Mouse (Mus musculus) testis, adult 2 months (tissue): ENCODE data around the gene Slc25a51. TPM values are rescaled to one million over a fixed set of nuclear protein-coding genes. Genes with fewer than 3 reads are reported as not detected.

Experiments used
- H3K27ac ChIP-seq: fragments of 200-500 bp; 2 replicates; pipeline ENCODE4 v1.5.1; 2012; ENCODE audit warnings: low read depth, low read length; ENCODE audit not compliant: control insufficient read depth, insufficient read depth
- H3K27me3 ChIP-seq: fragments of 200-500 bp; 2 replicates; pipeline ENCODE4 v1.6.1; 2012; ENCODE audit warnings: mild to moderate bottlenecking, low read length, moderate library complexity; ENCODE audit not compliant: control insufficient read depth, insufficient read depth
- H3K36me3 ChIP-seq: fragments of 200-500 bp; 2 replicates; pipeline ENCODE4 v1.6.1; 2012; ENCODE audit warnings: mild to moderate bottlenecking, low read length; ENCODE audit not compliant: control insufficient read depth, insufficient read depth
- H3K4me1 ChIP-seq: fragments of 200-500 bp; 2 replicates; pipeline ENCODE4 v1.6.1; 2012; ENCODE audit warnings: low read length; ENCODE audit not compliant: control insufficient read depth, insufficient read depth
- H3K4me3 ChIP-seq: fragments of 200-500 bp; 2 replicates; pipeline ENCODE4 v1.5.1; 2012; ENCODE audit warnings: low read depth, mild to moderate bottlenecking, low read length, moderate library complexity, mixed read lengths; ENCODE audit not compliant: control insufficient read depth
- CTCF ChIP-seq: fragments of 200-500 bp; IDR thresholded peaks from 2 replicates; pipeline ENCODE4 v1.5.1; 2012; ENCODE audit warnings: low read depth, mild to moderate bottlenecking, inconsistent platforms, low read length, moderate library complexity; ENCODE audit not compliant: control insufficient read depth, insufficient read depth, insufficient replicate concordance
- POLR2A ChIP-seq: fragments of 200-500 bp; IDR thresholded peaks from 2 replicates; pipeline ENCODE4 v1.6.1; 2012; ENCODE audit warnings: low read depth, mild to moderate bottlenecking, inconsistent platforms, low read length, moderate library complexity; ENCODE audit not compliant: control insufficient read depth
- polyA plus RNA-seq: library from polyadenylated mRNA; depleted of rRNA; stranded (reverse); fragments of >200 nt; gene quantifications from 2 replicates; pipeline ENCODE4 v1.2.3, GENCODE M21; 2012

The Slc25a51 gene
- polyA plus RNA-seq, 1 experiment, result 12.6 TPM

GRCm38 (mm10) chr4:45445235-45445634 lies 36.7 kb upstream of the Slc25a51 start:
- Histone ChIP-seq H3K27me3 (no peaks in the 10 kb centered on the region), H3K4me1 (no peaks in the 10 kb centered on the region), H3K27ac (no peak overlapping the region), H3K4me3 (no peak overlapping the region), H3K36me3 (no peaks in the 10 kb centered on the region)
- TF ChIP-seq CTCF (no peak), POLR2A (no peak)

DNA sequence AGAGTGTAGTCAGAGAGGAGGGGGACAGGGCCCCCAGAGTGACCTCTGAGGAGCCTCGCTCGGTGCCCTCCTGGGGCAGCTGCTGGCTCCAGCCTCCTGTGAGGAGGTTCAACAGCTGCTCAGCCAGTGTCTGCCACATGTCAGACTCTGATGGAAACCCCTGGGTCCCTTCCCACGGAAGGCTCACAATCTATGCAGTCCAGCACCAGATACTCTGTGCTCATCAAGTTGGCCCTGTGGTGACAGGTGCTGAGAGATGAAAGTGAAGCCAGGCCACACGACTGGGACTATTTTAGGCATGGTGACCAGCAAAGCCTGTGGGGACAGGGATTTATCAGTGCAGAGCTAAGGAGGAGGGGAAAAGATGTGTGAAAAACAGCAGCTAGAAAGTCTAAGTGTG lies 36.2 kb upstream of the Slc25a51 start:
- Histone ChIP-seq H3K36me3 (no peaks in the 10 kb centered on the region), H3K4me3 (no peak overlapping the region), H3K27ac (no peak overlapping the region), H3K27me3 (no peaks in the 10 kb centered on the region), H3K4me1 (no peaks in the 10 kb centered on the region)
- TF ChIP-seq POLR2A (no peak), CTCF (no peak)

- TF ChIP-seq POLR2A, result no peak
- Histone ChIP-seq H3K4me1 (no peaks in the 10 kb centered on the region), H3K27me3 (no peaks in the 10 kb centered on the region), H3K4me3 (no peak overlapping the region), H3K36me3 (no peaks in the 10 kb centered on the region), H3K27ac (no peak overlapping the region)
Measured at GRCm38 (mm10) chr4:45443652-45444051, 35.1 kb upstream of the Slc25a51 start.

DNA sequence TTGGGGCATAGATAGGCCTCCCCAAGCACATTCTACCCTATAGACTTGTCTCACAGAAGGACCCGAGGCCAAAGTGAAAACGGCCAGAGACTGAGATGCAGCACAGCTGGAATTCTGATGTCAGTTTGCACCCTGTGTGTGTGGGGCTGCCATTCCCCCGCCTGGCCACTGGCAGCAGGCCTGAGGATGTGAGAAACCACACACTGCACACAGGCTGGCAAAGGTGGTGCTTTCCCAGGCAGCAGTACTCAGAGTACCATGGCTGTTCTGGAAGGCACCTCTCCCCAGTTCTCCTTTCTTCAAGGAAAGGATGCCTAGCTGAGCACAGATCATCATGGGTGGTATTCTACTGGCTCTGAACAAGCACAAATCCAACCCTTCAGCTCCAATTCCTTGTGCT lies 33.7 kb upstream of the Slc25a51 start:
- Histone ChIP-seq H3K27ac (no peak overlapping the region), H3K4me3 (no peak overlapping the region), H3K27me3 (no peaks in the 10 kb centered on the region), H3K36me3 (no peaks in the 10 kb centered on the region), H3K4me1 (no peaks in the 10 kb centered on the region)
- TF ChIP-seq CTCF, result no peak

DNA sequence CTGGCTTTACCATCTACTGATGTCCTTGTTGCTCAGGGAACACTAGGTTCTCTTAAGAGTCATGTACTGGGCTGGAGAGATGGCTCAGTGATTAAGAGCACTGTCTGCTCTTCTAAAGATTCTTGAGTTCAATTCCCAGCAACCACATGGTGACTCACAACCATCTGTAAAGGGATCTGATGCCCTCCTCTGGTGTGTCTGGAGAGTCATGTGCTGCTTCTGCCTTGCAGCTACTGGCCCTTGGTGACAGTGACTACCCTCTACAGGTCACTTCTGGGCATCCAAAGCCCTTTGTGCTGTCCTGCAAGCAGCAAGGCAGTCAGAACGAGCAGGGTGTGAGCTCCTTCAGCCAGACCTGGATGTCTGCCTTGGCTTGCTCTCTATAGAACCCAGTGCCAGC lies 33.2 kb upstream of the Slc25a51 start:
- H3K36me3 ChIP-seq, result no peaks in the 10 kb centered on the region
- no peak overlapping the region for H3K4me3 ChIP-seq
- H3K4me1 ChIP-seq, result no peaks in the 10 kb centered on the region
- no peaks in the 10 kb centered on the region for H3K27me3 ChIP-seq
- no peak for TF ChIP-seq CTCF
- no peak overlapping the region for H3K27ac ChIP-seq

DNA sequence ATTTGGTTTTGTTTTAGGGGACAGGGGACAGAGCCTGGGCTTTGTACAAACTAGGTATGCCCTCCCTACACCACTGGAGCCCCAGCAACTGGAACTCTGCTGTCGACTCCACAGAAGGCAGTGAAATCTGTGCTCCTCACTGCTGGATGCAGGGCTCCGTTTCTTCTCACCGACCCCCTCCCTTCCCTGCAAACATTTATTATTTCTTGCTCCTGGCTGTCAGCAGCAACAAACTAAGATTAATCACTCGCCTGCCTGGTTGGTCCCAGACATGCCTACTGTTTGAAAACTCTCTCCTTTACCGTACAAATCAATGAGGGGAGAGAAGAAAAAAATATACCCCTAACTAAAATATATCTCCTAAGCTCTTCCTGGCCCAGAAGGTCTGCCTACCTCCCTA lies 30.7 kb upstream of the Slc25a51 start:
- no peaks in the 10 kb centered on the region for H3K4me1 ChIP-seq
- no peaks in the 10 kb centered on the region for H3K27me3 ChIP-seq
- H3K36me3 ChIP-seq, result no peaks in the 10 kb centered on the region
- TF ChIP-seq POLR2A (no peak), CTCF (no peak)
- no peak overlapping the region for H3K27ac ChIP-seq
- no peak overlapping the region for H3K4me3 ChIP-seq

DNA sequence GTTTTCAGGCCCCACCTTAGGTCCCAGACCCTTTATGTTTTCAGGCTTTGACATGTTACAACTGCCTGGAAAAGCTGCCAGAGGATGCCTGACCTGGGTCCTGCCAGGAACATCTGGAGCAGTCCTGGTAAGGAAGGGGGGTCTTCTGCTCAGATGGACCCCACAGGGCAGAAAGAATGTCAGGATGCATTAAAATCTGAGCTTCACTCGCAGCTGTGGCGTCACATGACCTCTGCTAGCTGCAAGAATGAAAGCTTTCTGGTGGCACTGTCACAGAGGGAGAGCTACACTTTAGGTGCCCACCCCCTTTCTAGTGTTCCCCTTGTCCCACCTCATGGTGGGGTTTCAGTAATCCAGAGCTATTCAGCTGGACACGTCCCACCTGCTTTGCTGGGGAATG lies 28.4 kb upstream of the Slc25a51 start:
- no peak for TF ChIP-seq CTCF
- Histone ChIP-seq H3K27me3 (no peaks in the 10 kb centered on the region), H3K36me3 (no peaks in the 10 kb centered on the region), H3K4me3 (no peak overlapping the region), H3K4me1 (no peaks in the 10 kb centered on the region), H3K27ac (no peak overlapping the region)

DNA sequence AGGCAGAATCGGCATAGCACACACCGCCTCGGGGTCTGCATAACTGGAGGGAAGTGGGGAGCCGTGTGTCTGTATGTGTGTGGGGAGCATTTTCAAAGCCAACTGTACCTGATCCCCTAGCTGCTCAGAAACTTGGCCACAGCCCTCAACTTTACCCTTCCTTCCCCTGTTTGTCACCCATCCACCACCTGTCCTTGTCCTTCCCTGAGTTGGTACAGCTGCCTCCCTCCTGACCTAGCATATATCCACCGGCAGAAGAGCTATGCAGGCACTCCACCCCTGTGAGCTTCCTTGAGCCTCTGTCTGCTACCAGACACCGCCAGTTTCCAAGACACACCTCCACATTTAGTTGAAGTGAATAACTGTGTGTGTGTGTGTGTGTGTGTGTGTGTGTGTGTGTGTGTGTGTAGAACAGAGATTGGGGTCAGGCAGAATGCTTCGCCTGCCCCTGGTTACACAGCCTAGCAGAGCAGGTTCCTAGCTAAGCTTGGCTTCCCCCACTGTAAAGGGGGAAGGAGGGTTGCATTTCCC lies 27.9 kb upstream of the Slc25a51 start:
- no peak for TF ChIP-seq CTCF
- TF ChIP-seq POLR2A, result no peak
- H3K27ac ChIP-seq, result no peak overlapping the region
- H3K4me3 ChIP-seq, result no peak overlapping the region
- H3K4me1 ChIP-seq, result no peaks in the 10 kb centered on the region
- no peaks in the 10 kb centered on the region for H3K36me3 ChIP-seq
- H3K27me3 ChIP-seq, result no peaks in the 10 kb centered on the region

DNA sequence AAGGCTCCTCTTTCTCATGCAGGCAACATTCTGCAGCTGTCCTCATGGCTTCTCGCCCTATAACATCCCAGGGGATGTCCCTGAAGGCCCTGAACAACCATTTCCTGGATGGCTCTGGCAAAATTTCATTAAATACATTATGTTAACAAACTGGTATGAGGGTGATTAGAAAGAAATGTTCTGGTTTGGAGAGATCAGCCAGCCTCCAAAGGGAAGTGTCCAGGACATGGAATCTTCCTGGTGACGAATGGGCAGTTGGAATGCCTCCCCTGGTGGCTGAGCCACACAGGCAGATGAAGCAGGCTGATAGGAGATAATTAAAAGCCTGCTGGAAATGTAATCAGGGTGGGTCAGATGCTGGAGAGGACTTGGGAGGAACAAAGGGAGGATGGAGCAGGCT lies 27.3 kb upstream of the Slc25a51 start:
- H3K4me1 ChIP-seq, result no peaks in the 10 kb centered on the region
- H3K27ac ChIP-seq, result no peak overlapping the region

More for the DNA sequence above, 27.3 kb upstream of the Slc25a51 start:
- Histone ChIP-seq H3K27me3 (no peaks in the 10 kb centered on the region), H3K36me3 (no peaks in the 10 kb centered on the region), H3K4me3 (no peak overlapping the region)
- TF ChIP-seq CTCF (no peak), POLR2A (no peak)
